Mouse (Mus musculus): ENCODE measurements around the gene Adamts17. TPM values are rescaled to one million over a fixed set of nuclear protein-coding genes. Genes with fewer than 3 reads are reported as not detected.

Adamts17 gene
- polyA plus RNA-seq, 1 experiment: not detected

GRCm38 (mm10) chr7:66968661-66969060, 129.1 kb downstream of the Adamts17 start:
- H3K27me3 ChIP-seq (ENCODE audit: control insufficient read depth): no peaks in the 10 kb centered on the region
- no peaks in the 10 kb centered on the region for H3K9me3 ChIP-seq (ENCODE audit: control insufficient read depth, low read length)
- no peak for TF ChIP-seq GATA1 (IDR thresholded peaks at IDR 0.05; ENCODE audit: low read length)
- TF ChIP-seq TAL1 (IDR thresholded peaks at IDR 0.05; ENCODE audit: low read length): no peak
- no peaks in the 10 kb centered on the region for H3K36me3 ChIP-seq (ENCODE audit: control insufficient read depth)
- H3K4me1 ChIP-seq (ENCODE audit: control insufficient read depth): no peaks in the 10 kb centered on the region
- no peak overlapping the region for H3K4me3 ChIP-seq (replicated peaks)

DNA sequence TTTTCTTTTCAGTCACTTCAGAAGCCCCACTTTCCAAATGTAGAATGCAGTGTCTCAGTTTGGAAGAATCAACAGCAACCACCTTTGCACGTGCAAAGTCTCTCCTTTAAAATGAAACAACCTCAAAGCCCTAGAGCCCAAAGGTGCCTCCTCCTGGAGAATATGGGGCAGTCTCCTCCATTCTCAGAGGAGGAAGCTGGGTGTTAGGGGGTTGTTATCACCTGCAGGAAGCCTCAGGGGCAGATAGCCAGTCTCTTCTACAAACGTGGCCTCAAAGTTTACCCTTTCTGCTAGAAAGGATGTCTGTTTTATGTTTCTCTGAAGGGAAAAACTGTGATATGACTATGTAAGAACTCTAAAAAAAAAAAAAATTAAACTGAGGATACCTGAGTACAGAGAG, 129.7 kb downstream of the Adamts17 start:
- Histone ChIP-seq H3K9me3 (ENCODE audit: control insufficient read depth, low read length) (no peaks in the 10 kb centered on the region), H3K27me3 (ENCODE audit: control insufficient read depth) (no peaks in the 10 kb centered on the region), H3K4me3 (replicated peaks) (no peak overlapping the region), H3K36me3 (ENCODE audit: control insufficient read depth) (no peaks in the 10 kb centered on the region), H3K4me1 (ENCODE audit: control insufficient read depth) (no peaks in the 10 kb centered on the region)
- no peak for TF ChIP-seq TAL1 (IDR thresholded peaks at IDR 0.05; ENCODE audit: low read length)

- Histone ChIP-seq H3K9me3 (ENCODE audit: control insufficient read depth, low read length) (no peaks in the 10 kb centered on the region), H3K4me1 (ENCODE audit: control insufficient read depth) (no peaks in the 10 kb centered on the region), H3K36me3 (ENCODE audit: control insufficient read depth) (no peaks in the 10 kb centered on the region), H3K27me3 (ENCODE audit: control insufficient read depth) (no peaks in the 10 kb centered on the region), H3K4me3 (replicated peaks) (no peak overlapping the region)
- TF ChIP-seq TAL1 (IDR thresholded peaks at IDR 0.05; ENCODE audit: low read length): no peak
Measured at GRCm38 (mm10) chr7:66970235-66970634, 130.7 kb downstream of the Adamts17 start.

DNA sequence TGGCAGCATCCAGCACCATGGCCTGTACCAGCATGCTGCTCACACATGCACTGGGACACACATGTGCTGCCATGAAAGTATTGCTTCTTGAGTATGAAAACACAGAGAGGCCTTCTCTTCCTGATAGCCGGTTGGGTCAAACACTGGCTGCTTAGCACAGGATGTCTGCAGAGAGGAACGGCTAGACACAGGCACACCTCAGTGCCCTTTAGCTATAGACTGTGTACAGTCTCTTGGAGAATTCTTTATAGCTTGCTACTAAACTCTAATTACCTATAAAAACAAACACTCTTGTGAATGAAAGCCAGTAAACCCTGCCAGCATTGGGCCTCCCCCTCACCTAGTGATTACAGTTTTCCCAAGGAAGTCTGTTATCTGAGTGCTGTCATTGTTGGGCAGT, 131.4 kb downstream of the Adamts17 start:
- H3K4me1 ChIP-seq (ENCODE audit: control insufficient read depth): no peaks in the 10 kb centered on the region
- H3K27me3 ChIP-seq (ENCODE audit: control insufficient read depth): no peaks in the 10 kb centered on the region
- no peak for TF ChIP-seq GATA1 (IDR thresholded peaks at IDR 0.05; ENCODE audit: low read length)
- no peak for TF ChIP-seq TAL1 (IDR thresholded peaks at IDR 0.05; ENCODE audit: low read length)
- H3K36me3 ChIP-seq (ENCODE audit: control insufficient read depth): no peaks in the 10 kb centered on the region
- no peaks in the 10 kb centered on the region for H3K9me3 ChIP-seq (ENCODE audit: control insufficient read depth, low read length)
- H3K4me3 ChIP-seq (replicated peaks): no peak overlapping the region

GRCm38 (mm10) chr7:66974859-66975258, 135.3 kb downstream of the Adamts17 start:
- H3K36me3 ChIP-seq (ENCODE audit: control insufficient read depth): no peaks in the 10 kb centered on the region
- TF ChIP-seq GATA1 (IDR thresholded peaks at IDR 0.05; ENCODE audit: low read length): no peak
- no peak for TF ChIP-seq TAL1 (IDR thresholded peaks at IDR 0.05; ENCODE audit: low read length)
- H3K27me3 ChIP-seq (ENCODE audit: control insufficient read depth): no peaks in the 10 kb centered on the region
- H3K4me1 ChIP-seq (ENCODE audit: control insufficient read depth): no peaks in the 10 kb centered on the region
- no peak overlapping the region for H3K4me3 ChIP-seq (replicated peaks)
- H3K9me3 ChIP-seq (ENCODE audit: control insufficient read depth, low read length): no peaks in the 10 kb centered on the region

DNA sequence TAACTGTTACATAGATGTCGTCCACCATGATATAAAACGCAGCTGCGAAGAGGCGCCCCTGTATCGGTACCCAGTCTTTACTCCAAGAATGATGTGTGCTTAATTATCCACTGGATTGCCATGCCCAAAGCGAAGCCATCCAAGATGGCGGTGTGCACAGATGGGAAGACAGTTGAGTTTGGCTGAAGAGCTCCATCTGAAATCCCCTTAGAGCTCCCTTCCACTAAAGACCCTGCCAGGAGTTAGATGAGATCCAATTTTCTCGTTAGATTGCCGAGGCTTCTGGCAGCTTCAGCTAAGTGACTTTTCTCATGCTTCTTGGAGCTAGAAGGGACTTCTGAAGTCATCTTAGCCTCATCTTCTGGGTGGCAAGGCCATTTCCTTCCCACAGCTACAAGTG, 136.8 kb downstream of the Adamts17 start:
- TF ChIP-seq GATA1 (IDR thresholded peaks at IDR 0.05; ENCODE audit: low read length): no peak
- no peak for TF ChIP-seq TAL1 (IDR thresholded peaks at IDR 0.05; ENCODE audit: low read length)
- no peaks in the 10 kb centered on the region for H3K27me3 ChIP-seq (ENCODE audit: control insufficient read depth)
- H3K9me3 ChIP-seq (ENCODE audit: control insufficient read depth, low read length): no peaks in the 10 kb centered on the region
- no peaks in the 10 kb centered on the region for H3K36me3 ChIP-seq (ENCODE audit: control insufficient read depth)
- H3K4me3 ChIP-seq (replicated peaks): no peak overlapping the region
- no peaks in the 10 kb centered on the region for H3K4me1 ChIP-seq (ENCODE audit: control insufficient read depth)

DNA sequence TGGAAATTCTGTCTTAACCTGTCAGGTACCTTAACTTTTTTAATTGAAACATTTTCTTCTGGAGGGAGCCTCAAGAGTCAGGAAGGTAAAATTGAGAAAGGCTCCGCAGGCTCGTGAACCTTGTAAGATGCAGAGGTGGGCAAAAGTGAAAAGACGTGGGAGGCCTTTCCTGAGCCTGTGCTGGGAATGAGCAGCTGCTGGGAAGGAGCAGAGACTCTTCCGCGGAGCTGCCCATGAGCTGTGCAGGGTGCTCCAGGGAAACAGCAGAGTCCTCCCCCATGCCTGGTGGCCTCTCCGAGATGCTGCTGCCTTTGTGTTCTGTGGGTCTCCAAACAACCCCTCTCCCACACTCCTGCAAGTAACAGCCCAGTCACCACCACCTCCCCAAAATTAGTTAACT, 142.1 kb downstream of the Adamts17 start:
- TF ChIP-seq GATA1 (IDR thresholded peaks at IDR 0.05; ENCODE audit: low read length): no peak
- TF ChIP-seq TAL1 (IDR thresholded peaks at IDR 0.05; ENCODE audit: low read length): no peak
- H3K27me3 ChIP-seq (ENCODE audit: control insufficient read depth): no peaks in the 10 kb centered on the region
- no peaks in the 10 kb centered on the region for H3K4me1 ChIP-seq (ENCODE audit: control insufficient read depth)
- H3K4me3 ChIP-seq (replicated peaks): no peak overlapping the region
- no peaks in the 10 kb centered on the region for H3K36me3 ChIP-seq (ENCODE audit: control insufficient read depth)
- no peaks in the 10 kb centered on the region for H3K9me3 ChIP-seq (ENCODE audit: control insufficient read depth, low read length)

DNA sequence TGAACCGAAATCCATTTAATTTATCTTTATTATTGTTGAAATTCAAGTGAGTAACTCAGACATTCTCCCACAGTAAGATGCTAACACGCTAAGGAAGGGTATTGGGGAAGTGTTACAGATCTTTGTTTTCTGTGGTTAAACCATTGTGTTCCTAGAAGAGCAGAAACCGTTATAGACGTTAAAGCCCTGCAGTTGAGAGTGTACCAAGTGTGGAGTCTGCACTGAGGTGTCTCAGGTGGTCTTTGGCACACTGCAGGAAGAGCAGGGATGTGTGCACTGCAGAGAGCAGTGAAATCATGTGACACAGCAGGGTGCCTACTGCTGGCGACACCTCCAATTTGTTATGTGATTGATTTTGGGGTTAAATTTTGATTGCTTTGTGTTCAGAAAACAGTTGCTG, 142.5 kb downstream of the Adamts17 start:
- TF ChIP-seq TAL1 (IDR thresholded peaks at IDR 0.05; ENCODE audit: low read length) (no peak), GATA1 (IDR thresholded peaks at IDR 0.05; ENCODE audit: low read length) (no peak)
- Histone ChIP-seq H3K36me3 (ENCODE audit: control insufficient read depth) (no peaks in the 10 kb centered on the region), H3K27me3 (ENCODE audit: control insufficient read depth) (no peaks in the 10 kb centered on the region), H3K4me1 (ENCODE audit: control insufficient read depth) (no peaks in the 10 kb centered on the region), H3K4me3 (replicated peaks) (no peak overlapping the region), H3K9me3 (ENCODE audit: control insufficient read depth, low read length) (no peaks in the 10 kb centered on the region)

- no peak for TF ChIP-seq GATA1 (IDR thresholded peaks at IDR 0.05; ENCODE audit: low read length)
- no peak for TF ChIP-seq TAL1 (IDR thresholded peaks at IDR 0.05; ENCODE audit: low read length)
- no peaks in the 10 kb centered on the region for H3K36me3 ChIP-seq (ENCODE audit: control insufficient read depth)
- no peaks in the 10 kb centered on the region for H3K9me3 ChIP-seq (ENCODE audit: control insufficient read depth, low read length)
- H3K4me1 ChIP-seq (ENCODE audit: control insufficient read depth): no peaks in the 10 kb centered on the region
- no peaks in the 10 kb centered on the region for H3K27me3 ChIP-seq (ENCODE audit: control insufficient read depth)
- no peak overlapping the region for H3K4me3 ChIP-seq (replicated peaks)
Measured at GRCm38 (mm10) chr7:66987671-66988070, 148.1 kb downstream of the Adamts17 start.

GRCm38 (mm10) chr7:66988441-66988840, 148.9 kb downstream of the Adamts17 start:
- no peak for TF ChIP-seq GATA1 (IDR thresholded peaks at IDR 0.05; ENCODE audit: low read length)
- TF ChIP-seq TAL1 (IDR thresholded peaks at IDR 0.05; ENCODE audit: low read length): no peak
- H3K9me3 ChIP-seq (ENCODE audit: control insufficient read depth, low read length): no peaks in the 10 kb centered on the region
- H3K36me3 ChIP-seq (ENCODE audit: control insufficient read depth): no peaks in the 10 kb centered on the region
- H3K27me3 ChIP-seq (ENCODE audit: control insufficient read depth): no peaks in the 10 kb centered on the region
- no peak overlapping the region for H3K4me3 ChIP-seq (replicated peaks)
- H3K4me1 ChIP-seq (ENCODE audit: control insufficient read depth): no peaks in the 10 kb centered on the region
